Comparison of ENCODE assay signal across 17 mouse cellular contexts in genomic region chr6:71321826-71322283, GRCm38 (mm10). TPM values are rescaled to one million over a fixed set of nuclear protein-coding genes. Genes with fewer than 3 reads are reported as not detected.
DNase-seq lines count a peak whose midpoint lies in the region; ATAC-seq and TF ChIP-seq lines count a peak whose summit lies in the region.
"Had no signal": no experiment of that assay in that cellular context is flagged by ENCODE, and none has a peak within 500 bp of the region (broad histone marks: within the 10 kb centered on the region; RNA-seq: fewer than 3 reads in every experiment).

Gene Smyd1, minus strand, starts transcription at chr6:71322233.

- H3K4me2 ChIP-seq in heart, embryonic 11.5 days, result no peak within 1 kb of the TSS
- no peak within 1 kb of the TSS for H3K4me2 ChIP-seq in forebrain, embryonic 16.5 days (ENCODE audit: low read length)
- H3K4me2 ChIP-seq: embryonic facial prominence, embryonic 12.5 days; forebrain, embryonic 12.5 days; liver, embryonic 11.5 days; lung, embryonic 15.5 days had no signal

- H3K27ac ChIP-seq in thymus, adult 2 months (ENCODE audit: control insufficient read depth, insufficient read depth, low read length), result peak within 1 kb of the TSS; percentile 97
- H3K27ac ChIP-seq in heart, embryonic 11.5 days (ENCODE audit: low read depth, low read length), result no peak within 1 kb of the TSS
- H3K27ac ChIP-seq in forebrain, embryonic 16.5 days (ENCODE audit: low read length), result no peak within 1 kb of the TSS
- H3K27ac ChIP-seq: embryonic facial prominence, embryonic 12.5 days; forebrain, embryonic 12.5 days; lung, embryonic 15.5 days had no signal

- 39% methylated on average over 3 of the region's 3 CpGs for WGBS in thymus, adult 2 months
- 75% methylated on average over 3 of the region's 3 CpGs for WGBS in heart, embryonic 11.5 days (ENCODE audit: insufficient replicate concordance)
- WGBS in forebrain, embryonic 16.5 days, result 90% methylated on average over 3 of the region's 3 CpGs

- DNase-seq in thymus, adult 2 months, result peak; percentile 39
- DNase-seq in thymus, postnatal 14 days, result no peak
- DNase-seq in heart, postnatal 36 days, result no peak
- no peak for DNase-seq in cerebellum, adult 11 months
- no peak for DNase-seq in right cerebral cortex, postnatal 14 days
- DNase-seq: adrenal gland, postnatal 14 days; cerebellum, adult 9-11 months; right cerebral cortex, postnatal 25 days had no signal

- H3K9ac ChIP-seq in heart, embryonic 11.5 days (ENCODE audit: low read depth, low read length), result no peak within 1 kb of the TSS
- no peak within 1 kb of the TSS for H3K9ac ChIP-seq in forebrain, embryonic 16.5 days (replicated peaks; ENCODE audit: low read depth, low read length)
- H3K9ac ChIP-seq: embryonic facial prominence, embryonic 12.5 days; forebrain, embryonic 12.5 days; lung, embryonic 15.5 days had no signal

- no peaks in the 10 kb centered on the region for H3K9me3 ChIP-seq in heart, embryonic 11.5 days (replicated peaks; ENCODE audit: control insufficient read depth, low read length)
- no peaks in the 10 kb centered on the region for H3K9me3 ChIP-seq in forebrain, embryonic 16.5 days (ENCODE audit: control insufficient read depth, low read length)
- H3K9me3 ChIP-seq: embryonic facial prominence, embryonic 12.5 days; forebrain, embryonic 12.5 days; lung, embryonic 15.5 days; megakaryocyte, embryonic 14.5 days had no signal

- H3K36me3 ChIP-seq in thymus, adult 2 months (ENCODE audit: control insufficient read depth, insufficient read depth, low read length), result peaks cover 28% of the 10 kb centered on the region
- H3K36me3 ChIP-seq in heart, embryonic 11.5 days (ENCODE audit: control insufficient read depth, insufficient read depth, low read length), result no peaks in the 10 kb centered on the region
- no peaks in the 10 kb centered on the region for H3K36me3 ChIP-seq in forebrain, embryonic 16.5 days (ENCODE audit: control insufficient read depth, insufficient read depth)
- H3K36me3 ChIP-seq: embryonic facial prominence, embryonic 12.5 days; forebrain, embryonic 12.5 days; lung, embryonic 15.5 days had no signal

- peaks cover 29% of the 10 kb centered on the region for H3K4me1 ChIP-seq in thymus, adult 2 months (replicated peaks; ENCODE audit: control insufficient read depth, insufficient read depth, low read length)
- no peaks in the 10 kb centered on the region for H3K4me1 ChIP-seq in heart, embryonic 11.5 days (ENCODE audit: control insufficient read depth, insufficient read depth, low read length)
- H3K4me1 ChIP-seq in forebrain, embryonic 16.5 days (replicated peaks; ENCODE audit: control insufficient read depth, insufficient read depth, low read length), result no peaks in the 10 kb centered on the region
- H3K4me1 ChIP-seq: embryonic facial prominence, embryonic 12.5 days; forebrain, embryonic 12.5 days; lung, embryonic 15.5 days; megakaryocyte, embryonic 14.5 days had no signal

- TF ChIP-seq CTCF in thymus, adult 2 months (IDR thresholded peaks at IDR 0.05; ENCODE audit: borderline replicate concordance, control insufficient read depth, extremely low read depth, insufficient read depth, low read length, poor library complexity), result no peak

- H3K4me3 ChIP-seq in thymus, adult 2 months (ENCODE audit: control insufficient read depth, insufficient read depth, low read length), result peak within 1 kb of the TSS; percentile 67
- no peak within 1 kb of the TSS for H3K4me3 ChIP-seq in heart, embryonic 11.5 days (ENCODE audit: low read depth, low read length)
- no peak within 1 kb of the TSS for H3K4me3 ChIP-seq in forebrain, embryonic 16.5 days (replicated peaks; ENCODE audit: low read length)
- H3K4me3 ChIP-seq: embryonic facial prominence, embryonic 12.5 days; forebrain, embryonic 12.5 days; lung, embryonic 15.5 days; megakaryocyte, embryonic 14.5 days had no signal

- no peak for ATAC-seq in heart, embryonic 11.5 days (replicated peaks; ENCODE audit: insufficient number of reproducible peaks, low FRiP score, low TSS enrichment)
- no peak for ATAC-seq in forebrain, embryonic 16.5 days

- intact Hi-C loops in heart, postnatal 36 days (cut with DNase I), result no loop called here

- 0 out of 2 replicates have a peak, but pooled peaks have one; percentile 20 for TF ChIP-seq POLR2A in thymus, adult 2 months (IDR thresholded peaks at IDR 0.05; ENCODE audit: control insufficient read depth, extremely low read depth, insufficient read depth, low read length, poor library complexity)

- H3K27me3 ChIP-seq in thymus, adult 2 months (ENCODE audit: control insufficient read depth, insufficient read depth, low read length), result no peaks in the 10 kb centered on the region
- H3K27me3 ChIP-seq in heart, embryonic 11.5 days (ENCODE audit: control insufficient read depth, insufficient read depth, low read length), result no peaks in the 10 kb centered on the region
- no peaks in the 10 kb centered on the region for H3K27me3 ChIP-seq in forebrain, embryonic 16.5 days (replicated peaks; ENCODE audit: control insufficient read depth, insufficient read depth, low read length)
- H3K27me3 ChIP-seq: embryonic facial prominence, embryonic 12.5 days; forebrain, embryonic 12.5 days; lung, embryonic 15.5 days had no signal

RNA-seq across cellular contexts. Expression of gene Smyd1, which starts in this region (rescaled TPM):
- 9.6 and 15.1 TPM in 2 replicates for polyA plus RNA-seq in thymus, adult 2 months (2012; rRNA removed)
- polyA plus RNA-seq in heart, embryonic 11.5 days (2014; fragmentation: Nextera tagmentation; extraction: Ambion mirVana), result 136 and 164 TPM in 2 replicates
- total RNA-seq in heart, postnatal 36 days (2021), result 100 to 1,000 TPM; 351 to 373 TPM
- 0.07 and 0.25 TPM in 2 replicates for polyA plus RNA-seq in forebrain, embryonic 16.5 days (2015; fragmentation: Nextera tagmentation; extraction: Ambion mirVana)
- total RNA-seq: hematopoietic stem cell, adult 5-6 weeks; MEL had no signal
